Comparison of ENCODE assay signal across 8 mouse cellular contexts in the genomic region with DNA sequence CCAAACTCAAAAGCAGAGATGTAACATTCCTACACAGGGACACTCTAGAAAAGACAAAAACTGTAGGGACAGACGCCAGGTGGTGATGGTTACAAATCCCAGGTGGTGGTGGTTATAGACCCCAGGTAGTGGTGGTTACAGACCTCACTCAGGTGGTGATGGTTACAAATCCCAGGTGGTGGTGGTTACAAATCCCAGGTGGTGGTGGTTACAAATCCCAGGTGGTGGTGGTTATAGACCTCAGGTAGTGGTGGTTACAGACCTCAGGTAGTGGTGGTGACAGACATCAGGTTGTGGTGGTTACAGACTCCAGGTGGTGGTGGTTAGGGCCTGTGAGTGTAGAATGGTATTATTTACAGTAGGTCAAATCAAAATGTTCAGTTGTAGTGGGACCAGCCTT. TPM values are rescaled to one million over a fixed set of nuclear protein-coding genes. Genes with fewer than 3 reads are reported as not detected.
A peak's percentile ranks its signal among the peaks of the same experiment; 100 is the strongest.
DNase-seq lines count a peak whose midpoint lies in the region; ATAC-seq and TF ChIP-seq lines count a peak whose summit lies in the region.

No protein-coding gene starts in this region.

- TF ChIP-seq POLR2A in MEL (IDR thresholded peaks at IDR 0.05; ENCODE audit: control insufficient read depth in 1 of 2, insufficient read depth in 1 of 2, low read depth in 1 of 2, low read length in 2 of 2, poor library complexity in 1 of 2): no peak

- no peak for TF ChIP-seq CTCF in MEL (IDR thresholded peaks at IDR 0.05 in 2 of 3, conservative IDR thresholded peaks at IDR 0.05 in 1 of 3; ENCODE audit: control insufficient read depth in 1 of 3, insufficient read depth in 1 of 3, low read depth in 2 of 3, low read length in 3 of 3, poor library complexity in 1 of 3, severe bottlenecking in 1 of 3)

- no peak overlapping the region for H3K9ac ChIP-seq in MEL (ENCODE audit: control insufficient read depth, low read depth, low read length, poor library complexity, severe bottlenecking)

- no peaks in the 10 kb centered on the region for H3K27me3 ChIP-seq in MEL (ENCODE audit: control insufficient read depth in 1 of 2, insufficient read depth in 2 of 2, low read length in 2 of 2)

- no peak for TF ChIP-seq RAD21 in MEL (IDR thresholded peaks at IDR 0.05; ENCODE audit: low read depth, low read length)

- no peak for TF ChIP-seq EP300 in MEL (IDR thresholded peaks at IDR 0.05; ENCODE audit: low read depth in 1 of 2, low read length in 2 of 2)

- ATAC-seq in hematopoietic stem cell, adult 5-6 weeks (replicated peaks in 1 of 2; ENCODE audit: insufficient read depth in 1 of 2, low FRiP score in 2 of 2, low TSS enrichment in 1 of 2, low read depth in 1 of 2, poor library complexity in 2 of 2, severe bottlenecking in 2 of 2): peak; percentile 99 to 100
- ATAC-seq in megakaryocyte, adult 5-6 weeks (ENCODE audit: poor library complexity, severe bottlenecking): peak; percentile 86

- peaks cover 12% of the 10 kb centered on the region; the same call in 1 of the 2 replicates for H3K79me2 ChIP-seq in MEL (ENCODE audit: control insufficient read depth, insufficient read depth, low read length, poor library complexity)

- no peak overlapping the region for H3K4me3 ChIP-seq in MEL (ENCODE audit: control insufficient read depth in 1 of 2, insufficient read depth in 1 of 2, low read depth in 2 of 2, low read length in 2 of 2)

- H3K36me3 ChIP-seq in MEL (ENCODE audit: control insufficient read depth in 1 of 2, insufficient read depth in 2 of 2, low read length in 2 of 2): peaks cover 0 to 11% of the 10 kb centered on the region in 2 experiments; a peak in 3 of 4 replicates

- DNase-seq in CD4-positive helper T cell, adult 2 months (ENCODE audit: low read depth, low spot score): peak; percentile 66
- DNase-seq in MEL (ENCODE audit: low read depth, low spot score): peak; percentile 40
- DNase-seq in natural killer cell, adult 2 months (ENCODE audit: low spot score in 2 of 2): no peak
- no peak for DNase-seq in layer of hippocampus, adult 8-10 months (ENCODE audit: low spot score in 2 of 2)
- no peak for DNase-seq in gastrocnemius, postnatal 36 days
- no peak for DNase-seq in gastrocnemius, adult 8-10 months (ENCODE audit: low spot score in 2 of 2)

- no peaks in the 10 kb centered on the region for H3K9me3 ChIP-seq in MEL (replicated peaks; ENCODE audit: insufficient read depth, low read length)

- intact Hi-C loops in gastrocnemius, postnatal 36 days (cut with DNase I): no loop called here

- H3K4me1 ChIP-seq in MEL (ENCODE audit: control insufficient read depth in 1 of 2, insufficient read depth in 2 of 2, low read length in 2 of 2): peaks cover 0 to 5% of the 10 kb centered on the region in 2 experiments; a peak in 3 of 4 replicates

- no peak overlapping the region for H3K27ac ChIP-seq in MEL (ENCODE audit: control insufficient read depth, low read depth, low read length)

TF ChIP-seq in MEL, 35 proteins besides CTCF, POLR2A, EP300 and RAD21:
- TF ChIP-seq ZKSCAN1 (IDR thresholded peaks at IDR 0.05; ENCODE audit: low read depth, low read length) (no peak), ZMIZ1 (IDR thresholded peaks at IDR 0.05; ENCODE audit: low read depth, low read length) (no peak), ETS1 (IDR thresholded peaks at IDR 0.05; ENCODE audit: low read depth, low read length) (no peak), USF1 (IDR thresholded peaks at IDR 0.05; ENCODE audit: low read depth, low read length) (no peak), JUND (IDR thresholded peaks at IDR 0.05; ENCODE audit: low read depth, low read length) (no peak), CHD2 (IDR thresholded peaks at IDR 0.05; ENCODE audit: low read length) (no peak)

RNA-seq across cellular contexts. Expression of gene Lmbrd1, which starts 5.5 kb away (rescaled TPM):
- 17.3 and 17.6 TPM in 2 replicates for total RNA-seq in MEL (2012; rRNA removed)
- polyA plus RNA-seq in MEL (2012; ENCODE audit: insufficient read depth in 1 of 2, insufficient read length in 2 of 2, low read depth in 1 of 2, low replicate concordance in 2 of 2, missing spikeins in 1 of 2): 10 to 100 TPM in 1 of 2 experiments, not detected in 1; 24.0 TPM
- 12.0 and 23.3 TPM in 2 replicates for total RNA-seq in hematopoietic stem cell, adult 5-6 weeks (2017)
- total RNA-seq in megakaryocyte, adult 5-6 weeks (2015): 32.9 and 36.6 TPM in 2 replicates
- 28.0 and 36.7 TPM in 2 replicates for total RNA-seq in megakaryocyte, adult 5-6 weeks (2017)
- 100 to 1,000 TPM; 110 to 121 (median 115) TPM for total RNA-seq in layer of hippocampus, adult 8-10 months (2022)
- total RNA-seq in gastrocnemius, postnatal 36 days (2021): 10 to 100 TPM; 27.4 to 29.0 TPM
- total RNA-seq in gastrocnemius, adult 8-10 months (2022): 10 to 100 TPM; 27.3 to 37.2 (median 31.5) TPM

Comparison
In these comparisons a context has a peak if more than half of its experiments do, and no peak if none do; other contexts are left out.
1. DNase-seq: peak in CD4-positive helper T cell, adult 2 months (single experiment) and MEL (single experiment); none in natural killer cell, adult 2 months (0 of 2), layer of hippocampus, adult 8-10 months (0 of 2), gastrocnemius, postnatal 36 days (0 of 2) and gastrocnemius, adult 8-10 months (0 of 2).